Mouse (Mus musculus) adrenal gland, adult 18-20 months (tissue): ENCODE results near the gene Eps15l1. TPM values are rescaled to one million over a fixed set of nuclear protein-coding genes. Genes with fewer than 3 reads are reported as not detected.

Experiments used
- DNase-seq, 2 experiments: peaks; one replicate each; pipeline ENCODE4 v3.0.0; 2021 to 2022; ENCODE audit warnings: low spot score in 2 of 2
- microRNA-seq, 2 experiments: library from miRNA; unstranded; fragments of <30 nt; microRNA quantifications; one replicate each; pipeline ENCODE4 v1.2.0; 2021; ENCODE audit warnings: borderline number of aligned reads in 2 of 2
- total RNA-seq, 2 experiments: library from RNA; stranded (reverse); gene quantifications; 1 replicate in 1 of 2; 2 replicates in 1 of 2; pipeline ENCODE4 v1.2.3; 2021

Eps15l1 gene
- total RNA-seq, 2 experiments from 2014 or later = 48.5 to 54.1 TPM

- no peak for DNase-seq
Observed at GRCm38 (mm10) chr8:72296561-72296960, 124.7 kb downstream of the Eps15l1 start.

GRCm38 (mm10) chr8:72295679-72296078 is 125.6 kb downstream of the Eps15l1 start:
- DNase-seq = peak; percentile 56 to 78

DNA sequence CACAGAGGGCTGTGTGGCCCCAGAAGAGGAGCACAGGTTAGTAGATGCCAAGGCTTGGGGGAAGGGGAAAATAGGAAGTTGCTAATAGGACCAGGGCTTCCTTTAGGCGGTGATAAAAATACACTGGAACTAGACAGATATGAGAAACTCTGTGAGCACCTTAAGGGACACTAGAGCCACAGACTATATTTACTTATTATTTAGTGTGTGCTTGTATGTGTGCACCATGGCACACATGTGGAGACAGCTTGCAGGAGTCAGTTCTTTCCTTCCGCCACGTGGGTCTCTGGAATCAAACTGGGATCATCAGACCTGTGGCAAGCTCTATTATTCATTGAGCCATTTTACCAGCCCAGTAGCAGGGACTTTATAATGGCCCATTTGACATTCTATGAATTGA is 126.1 kb downstream of the Eps15l1 start:
- no peak for DNase-seq

DNA sequence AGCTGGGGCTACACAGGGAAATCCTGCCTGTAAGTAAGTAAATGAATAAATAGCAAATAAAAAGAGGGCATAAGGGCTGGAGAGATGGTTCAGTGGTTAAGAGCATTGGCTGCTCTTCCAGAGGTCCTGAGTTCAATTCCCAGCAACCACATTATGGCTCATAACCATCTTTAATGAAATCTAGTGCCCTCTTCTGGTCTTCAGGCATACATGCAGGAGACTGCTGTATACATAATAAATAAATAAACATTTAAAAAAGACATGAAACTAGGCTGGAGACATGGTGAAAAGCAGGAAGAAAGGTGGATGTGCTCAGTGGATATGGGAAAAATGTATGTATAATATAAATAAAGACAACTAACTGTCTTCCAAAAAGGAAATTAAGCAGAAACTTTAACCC is 128.0 kb downstream of the Eps15l1 start:
- no peak for DNase-seq

- no peak for DNase-seq
Observed at GRCm38 (mm10) chr8:72291104-72291503, 130.2 kb downstream of the Eps15l1 start.

Small RNA genes lying within 50 kb of the gene (microRNA-seq; reads per million reads assigned to microRNA genes)
- 1.4 to 3.7 reads per million in 2 experiments for gene Mir7068

Other genes with a start within 250 kb of the Eps15l1 start
- gene Hsh2d, start 231.8 kb downstream of the Eps15l1 start, total RNA-seq = not detected
- gene Cib3, start 208.6 kb downstream of the Eps15l1 start, total RNA-seq = not detected
- not detected for gene Gm11034, start 207.8 kb downstream of the Eps15l1 start, total RNA-seq
- 10 to 100 TPM; 48.6 to 71.9 TPM for gene Fam32a, start 201.7 kb downstream of the Eps15l1 start, total RNA-seq
- gene Ap1m1, start 181.4 kb downstream of the Eps15l1 start, total RNA-seq = 10 to 100 TPM; 52.6 to 55.4 TPM
- gene Gm10282, start 116.2 kb downstream of the Eps15l1 start, total RNA-seq = 10 to 100 TPM in 1 of 2 experiments, 1 to 10 TPM in 1; 4.1 to 11.3 TPM
- gene Klf2, start 102.4 kb downstream of the Eps15l1 start, total RNA-seq = 10 to 100 TPM; 44.4 to 68.3 TPM
- gene Calr3, start 22.4 kb upstream of the Eps15l1 start, total RNA-seq = 1 to 10 TPM; 3.9 to 5.3 TPM
- gene 1700030K09Rik, start 22.4 kb upstream of the Eps15l1 start, total RNA-seq = 10 to 100 TPM in 1 of 2 experiments, 1 to 10 TPM in 1; 6.6 to 10.5 TPM
- gene Cherp, start 53.8 kb upstream of the Eps15l1 start, total RNA-seq = 10 to 100 TPM; 61.8 to 62.5 TPM
- 10 to 100 TPM; 39.9 to 41.5 TPM for gene Slc35e1, start 71.2 kb upstream of the Eps15l1 start, total RNA-seq
- gene Med26, start 126.8 kb upstream of the Eps15l1 start, total RNA-seq = 10 to 100 TPM in 1 of 2 experiments, 1 to 10 TPM in 1; 9.2 to 10.3 TPM
- 100 to 1,000 TPM; 101 to 120 TPM for gene Smim7, start 149.6 kb upstream of the Eps15l1 start, total RNA-seq
- 1 to 10 TPM; 7.6 to 7.8 TPM for gene Tmem38a, start 150.6 kb upstream of the Eps15l1 start, total RNA-seq
- gene Nwd1, start 225.3 kb upstream of the Eps15l1 start, total RNA-seq = under 1 TPM; 0.26 to 0.50 TPM